Mouse (Mus musculus) hindbrain, embryonic 16.5 days (tissue): ENCODE measurements at regions not wholly inside any gene's neighbourhood (a gene's known extent, or its start where the extent isn't known, plus 50 kb on each side); places are given as distances from the start of the nearest gene placed in this dataset.

Experiments
- ATAC-seq: fragments of 200-750 bp; cut with Nextera tagmentation; 2 replicates; pipeline ENCODE4 v1.8.0; 2017; ENCODE audit warnings: moderate TSS enrichment, moderate library complexity
- H3K27ac ChIP-seq: fragments of 300-500 bp; sonication (generic); 2 replicates; pipeline ENCODE4 v1.5.1; 2014; ENCODE audit warnings: low read depth, mild to moderate bottlenecking, control low read depth, low read length, moderate library complexity
- H3K27me3 ChIP-seq: fragments of 300-500 bp; sonication (generic); replicated peaks from 2 replicates; pipeline ENCODE4 v1.6.1; 2014; ENCODE audit warnings: low read length; ENCODE audit not compliant: control insufficient read depth, insufficient read depth
- H3K36me3 ChIP-seq: fragments of 300-500 bp; sonication (generic); 2 replicates; pipeline ENCODE4 v1.6.1; 2014; ENCODE audit warnings: mild to moderate bottlenecking, low read length, moderate library complexity, mixed read lengths; ENCODE audit not compliant: control insufficient read depth, insufficient read depth
- H3K4me1 ChIP-seq: fragments of 300-500 bp; sonication (generic); 2 replicates; pipeline ENCODE4 v1.6.1; 2014; ENCODE audit warnings: low read depth, low read length; ENCODE audit not compliant: control insufficient read depth, insufficient read depth
- H3K4me2 ChIP-seq: fragments of 300-500 bp; sonication (generic); 2 replicates; pipeline ENCODE4 v1.6.1; 2014; ENCODE audit warnings: mild to moderate bottlenecking, low read length, control low read depth, moderate library complexity
- H3K4me3 ChIP-seq: fragments of 300-500 bp; sonication (generic); 2 replicates; pipeline ENCODE4 v1.5.1; 2014; ENCODE audit warnings: mild to moderate bottlenecking, low read length, control low read depth, moderate library complexity
- H3K9ac ChIP-seq: fragments of 300-500 bp; sonication (generic); 2 replicates; pipeline ENCODE4 v1.6.1; 2014; ENCODE audit warnings: low read depth, mild to moderate bottlenecking, control low read depth, low read length, moderate library complexity
- H3K9me3 ChIP-seq: fragments of 300-500 bp; sonication (generic); 2 replicates; pipeline ENCODE4 v1.6.1; 2014; ENCODE audit warnings: mild to moderate bottlenecking, low read length, moderate library complexity; ENCODE audit not compliant: control insufficient read depth
- WGBS: fragments of 180-500 bp; shearing (Covaris S2); extraction: QIAGEN DNeasy Blood & Tissue Kit; methylation state at CpG from one replicate; pipeline ENCODE4 v1.1.7; 2014; 5-methylcytosine and 5-hydroxymethylcytosine counted together

DNA sequence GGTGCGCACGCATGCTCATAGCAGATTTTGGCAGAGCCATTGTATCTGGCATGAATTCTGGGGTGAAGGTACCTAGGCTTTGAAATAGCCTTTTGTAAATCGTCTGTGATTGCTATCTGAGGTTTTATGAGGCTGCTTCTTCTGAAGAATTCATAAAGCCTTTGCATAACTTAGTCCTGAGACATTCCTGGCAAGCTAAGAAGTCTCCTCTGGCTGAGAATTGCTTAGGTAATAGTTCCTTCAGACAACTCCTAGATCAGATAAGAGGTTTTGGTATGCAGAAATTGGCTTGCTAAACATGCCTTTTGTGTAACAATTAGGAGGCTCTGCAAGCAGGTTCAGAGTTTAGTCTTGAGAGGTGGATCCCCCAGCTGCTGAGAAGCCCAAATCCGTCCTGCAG lies 82.7 kb downstream of the Pmp22 start:
- WGBS = 83% methylated on average over 4 of the region's 4 CpGs
- H3K27me3 ChIP-seq = no peaks in the 10 kb centered on the region
- H3K4me1 ChIP-seq = no peaks in the 10 kb centered on the region
- no peak overlapping the region for H3K4me3 ChIP-seq
- no peak overlapping the region for H3K9ac ChIP-seq
- H3K36me3 ChIP-seq = no peaks in the 10 kb centered on the region
- H3K27ac ChIP-seq = no peak overlapping the region
- H3K9me3 ChIP-seq = no peaks in the 10 kb centered on the region
- H3K4me2 ChIP-seq = no peak overlapping the region
- no peak for ATAC-seq

DNA sequence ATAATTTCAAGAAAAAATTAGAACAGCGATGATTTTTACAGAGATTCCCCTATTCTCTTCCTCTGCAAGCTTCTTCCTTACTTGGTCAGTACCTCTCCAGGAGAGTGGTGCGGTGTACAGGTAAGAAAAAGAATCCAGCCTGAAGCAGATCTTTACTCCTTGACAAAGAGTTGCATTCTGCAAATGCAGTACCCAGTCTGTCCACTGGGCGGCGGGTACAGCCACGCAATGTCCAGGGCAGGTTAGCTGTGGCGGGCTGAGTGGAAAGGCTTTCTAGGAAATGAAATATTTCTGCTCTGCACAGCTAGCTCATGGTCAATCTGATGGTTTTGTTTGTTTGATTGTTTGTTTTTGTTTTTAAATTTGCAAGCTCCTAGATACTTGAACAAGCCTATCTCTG lies 84.3 kb downstream of the Pmp22 start:
- Histone ChIP-seq H3K4me1 (no peaks in the 10 kb centered on the region), H3K9ac (no peak overlapping the region), H3K4me3 (no peak overlapping the region), H3K27me3 (0 out of 2 replicates have a peak, but pooled peaks cover 2% of the 10 kb centered on the region), H3K27ac (no peak overlapping the region), H3K4me2 (no peak overlapping the region), H3K36me3 (no peaks in the 10 kb centered on the region), H3K9me3 (no peaks in the 10 kb centered on the region)
- WGBS = 11% methylated on average over 6 of the region's 6 CpGs
- ATAC-seq = no peak

DNA sequence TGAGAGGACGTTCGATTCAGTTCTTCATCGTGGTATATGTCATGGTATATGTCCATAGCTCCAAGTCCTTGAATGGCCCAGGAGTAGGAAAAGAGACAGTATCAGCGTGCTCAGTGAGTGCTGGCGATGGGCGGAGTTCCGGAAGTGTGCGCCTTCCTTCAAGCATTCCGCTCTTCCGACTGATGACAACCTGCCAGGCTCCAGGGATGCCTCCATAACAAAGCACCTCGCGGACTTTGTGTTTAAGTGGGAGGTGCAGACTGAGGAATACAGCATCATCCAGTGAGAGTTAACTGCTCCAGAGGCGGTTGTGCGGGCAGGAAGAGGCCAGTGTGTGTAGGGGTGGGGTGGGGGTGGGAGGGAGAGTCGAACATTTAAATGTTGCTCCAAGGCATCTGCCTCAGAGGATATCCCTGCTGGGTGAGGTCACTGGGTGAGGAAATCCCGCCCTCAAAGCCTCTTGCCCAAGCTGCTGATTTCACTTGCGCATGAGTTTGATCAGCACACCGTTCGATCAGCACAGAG lies 85.2 kb downstream of the Pmp22 start:
- peak overlapping the region; percentile 23 for H3K4me2 ChIP-seq
- 59% methylated on average over 19 of the region's 19 CpGs for WGBS
- ATAC-seq = no peak
- H3K4me3 ChIP-seq = no peak overlapping the region
- 0 out of 2 replicates have a peak, but pooled peaks cover 2% of the 10 kb centered on the region for H3K27me3 ChIP-seq
- no peaks in the 10 kb centered on the region for H3K9me3 ChIP-seq
- H3K27ac ChIP-seq = no peak overlapping the region
- no peak overlapping the region for H3K9ac ChIP-seq
- H3K4me1 ChIP-seq = no peaks in the 10 kb centered on the region
- H3K36me3 ChIP-seq = no peaks in the 10 kb centered on the region

DNA sequence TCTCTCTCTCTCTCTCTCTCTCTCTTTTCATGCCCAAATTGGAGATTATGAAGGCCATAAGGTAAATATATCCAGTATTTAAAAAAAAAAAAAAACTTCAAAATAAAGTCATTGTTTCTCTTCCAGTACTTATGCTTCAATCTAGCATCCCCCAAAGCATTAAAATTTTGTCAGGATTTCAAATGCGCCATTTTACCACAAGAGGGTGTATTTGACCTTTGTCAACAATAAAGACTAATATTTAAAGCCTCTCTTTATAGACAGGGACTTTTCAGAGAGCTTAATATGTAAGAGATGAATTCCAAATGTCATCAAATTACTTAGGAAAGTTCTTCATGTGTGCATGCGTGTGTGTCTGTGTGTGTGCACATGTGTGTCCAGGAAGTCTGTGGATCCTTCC lies 87.2 kb downstream of the Pmp22 start:
- H3K36me3 ChIP-seq = no peaks in the 10 kb centered on the region
- no peak overlapping the region for H3K27ac ChIP-seq
- no peak overlapping the region for H3K4me3 ChIP-seq
- H3K27me3 ChIP-seq = 0 out of 2 replicates have a peak, but pooled peaks cover 2% of the 10 kb centered on the region
- no peak overlapping the region for H3K4me2 ChIP-seq
- ATAC-seq = no peak
- H3K9me3 ChIP-seq = no peaks in the 10 kb centered on the region
- WGBS = 92% methylated on average over 2 of the region's 2 CpGs
- H3K4me1 ChIP-seq = no peaks in the 10 kb centered on the region
- no peak overlapping the region for H3K9ac ChIP-seq

DNA sequence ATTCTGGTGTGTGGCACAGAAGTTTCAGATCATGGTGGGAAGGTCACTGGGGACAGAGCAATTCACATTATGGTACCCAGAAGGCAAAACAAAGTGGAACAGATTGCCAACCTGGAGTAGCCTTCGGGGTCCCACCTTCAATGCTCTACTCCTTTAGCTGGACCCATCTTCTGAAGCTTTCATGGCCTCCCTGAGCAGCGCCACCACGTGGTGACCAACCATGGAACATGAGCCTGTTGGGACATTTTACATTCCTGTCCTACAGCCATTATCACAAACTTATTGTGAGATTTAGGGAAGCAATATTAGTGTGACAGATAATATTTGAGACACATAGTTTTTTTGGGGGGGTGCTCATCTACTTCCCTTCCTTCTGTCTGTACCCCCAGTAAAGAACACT lies 88.3 kb downstream of the Pmp22 start:
- Histone ChIP-seq H3K4me2 (no peak overlapping the region), H3K27ac (no peak overlapping the region), H3K36me3 (no peaks in the 10 kb centered on the region), H3K9ac (no peak overlapping the region), H3K4me1 (no peaks in the 10 kb centered on the region), H3K4me3 (no peak overlapping the region), H3K9me3 (no peaks in the 10 kb centered on the region), H3K27me3 (0 out of 2 replicates have a peak, but pooled peaks cover 2% of the 10 kb centered on the region)
- WGBS = 59% methylated on average over 3 of the region's 3 CpGs
- ATAC-seq = no peak

DNA sequence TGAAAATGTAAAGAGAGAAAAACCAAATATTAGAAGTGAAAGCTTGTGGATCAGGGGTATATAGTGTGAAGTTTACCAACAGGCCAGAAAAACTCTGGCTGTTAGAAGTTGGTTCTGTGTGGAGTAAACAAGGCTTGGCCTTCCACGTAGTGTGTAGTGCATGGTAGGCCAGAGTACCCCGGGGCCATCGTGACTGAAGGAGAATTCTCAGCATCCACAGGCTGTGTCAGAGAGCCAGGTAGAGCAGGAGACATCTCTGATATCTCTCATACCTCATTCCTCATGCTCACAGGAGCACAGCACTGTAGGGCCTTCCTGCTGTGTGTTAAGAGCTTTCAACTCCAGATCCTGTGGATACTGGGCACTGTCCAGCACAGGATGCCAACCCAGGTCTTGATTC lies 97.7 kb downstream of the Pmp22 start:
- no peak for ATAC-seq
- Histone ChIP-seq H3K4me1 (no peaks in the 10 kb centered on the region), H3K4me2 (no peak overlapping the region), H3K36me3 (no peaks in the 10 kb centered on the region), H3K27ac (no peak overlapping the region), H3K9ac (no peak overlapping the region), H3K27me3 (no peaks in the 10 kb centered on the region), H3K9me3 (no peaks in the 10 kb centered on the region), H3K4me3 (no peak overlapping the region)
- WGBS = 95% methylated on average over 3 of the region's 3 CpGs

DNA sequence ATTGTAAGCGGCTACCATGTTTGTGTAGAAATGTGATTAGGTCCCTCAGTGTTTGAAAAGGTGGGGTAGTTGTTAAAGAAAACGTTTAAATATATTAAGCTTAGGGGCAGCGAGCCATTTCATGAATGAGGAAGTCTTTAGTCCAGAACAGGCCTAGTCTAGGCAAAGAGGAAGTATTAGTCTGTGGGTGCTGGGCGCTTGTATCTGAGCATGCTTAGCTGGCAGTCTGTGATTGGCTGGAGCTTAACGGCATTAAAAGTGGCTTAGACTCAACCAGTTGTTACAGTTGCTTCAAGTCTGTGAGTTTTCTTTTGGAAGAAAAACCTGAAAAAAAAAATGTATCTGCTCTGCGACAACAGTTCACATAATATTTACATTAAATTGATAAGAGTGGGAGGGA lies 102.0 kb downstream of the Pmp22 start:
- no peak for ATAC-seq
- no peaks in the 10 kb centered on the region for H3K36me3 ChIP-seq
- H3K27ac ChIP-seq = no peak overlapping the region
- no peaks in the 10 kb centered on the region for H3K4me1 ChIP-seq
- H3K9ac ChIP-seq = no peak overlapping the region
- H3K9me3 ChIP-seq = no peaks in the 10 kb centered on the region
- no peak overlapping the region for H3K4me3 ChIP-seq
- no peaks in the 10 kb centered on the region for H3K27me3 ChIP-seq
- H3K4me2 ChIP-seq = no peak overlapping the region
- WGBS = 92% methylated on average over 6 of the region's 6 CpGs

DNA sequence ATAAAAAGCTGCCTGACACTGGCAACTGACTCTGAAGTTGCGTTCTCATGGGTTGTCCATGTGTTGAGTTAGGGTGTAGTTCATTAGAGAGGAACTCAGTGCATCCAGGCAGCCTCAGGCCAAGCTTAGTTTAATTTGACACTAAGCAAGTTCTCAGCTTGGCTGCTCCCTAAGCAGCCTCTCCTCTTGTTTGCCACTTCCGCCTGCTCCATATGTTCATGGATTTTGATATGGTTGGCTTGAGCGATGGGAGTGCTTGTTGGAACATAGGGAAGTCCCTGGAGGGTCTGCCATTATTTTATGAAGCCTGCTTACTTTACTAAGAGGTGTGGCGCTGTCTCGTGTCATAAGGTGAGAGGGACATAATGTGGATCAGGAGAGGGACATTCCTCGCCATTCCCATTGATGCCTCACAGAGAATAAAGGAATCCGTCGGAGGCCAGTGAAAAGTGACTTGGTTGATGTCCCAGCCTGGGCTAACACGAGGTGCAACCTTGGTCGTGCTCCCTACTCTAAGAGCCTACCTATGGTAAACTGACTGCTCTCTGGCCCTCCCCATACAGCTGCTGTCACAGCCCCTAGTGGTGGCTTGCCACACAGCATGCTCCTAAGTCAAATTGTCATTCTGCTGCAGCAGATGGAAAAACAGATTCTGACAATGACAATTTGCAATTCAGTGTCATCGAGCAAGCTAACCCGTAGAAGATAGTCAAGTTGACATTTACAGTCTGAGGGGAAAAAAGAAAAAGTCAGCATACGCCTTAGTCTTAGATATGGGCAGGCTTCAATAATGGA lies 104.6 kb downstream of the Pmp22 start:
- Histone ChIP-seq H3K27ac (no peak overlapping the region), H3K36me3 (no peaks in the 10 kb centered on the region), H3K27me3 (no peaks in the 10 kb centered on the region), H3K4me2 (no peak overlapping the region), H3K4me3 (no peak overlapping the region), H3K9ac (no peak overlapping the region), H3K9me3 (no peaks in the 10 kb centered on the region), H3K4me1 (no peaks in the 10 kb centered on the region)
- 78% methylated on average over 13 of the region's 13 CpGs for WGBS
- ATAC-seq = no peak

DNA sequence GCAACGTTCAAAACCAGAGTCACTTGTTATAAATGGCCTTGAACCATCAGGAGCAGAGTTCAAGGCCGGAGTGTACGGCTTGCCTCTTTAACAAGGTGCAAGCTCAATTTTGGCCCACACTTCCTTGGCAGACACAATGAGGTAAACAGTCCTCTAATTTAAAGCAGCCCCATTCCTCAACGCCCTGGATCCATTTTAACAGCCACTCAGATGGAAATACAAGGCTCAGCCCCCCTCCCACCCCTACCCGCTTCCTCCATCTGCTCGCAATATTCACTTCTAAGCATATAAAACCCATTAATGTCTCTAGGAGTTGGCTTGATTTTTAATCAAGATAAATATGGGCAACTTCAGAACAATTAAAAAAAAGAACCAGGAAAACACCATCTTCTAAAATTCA lies 105.7 kb downstream of the Pmp22 start:
- H3K27me3 ChIP-seq = no peaks in the 10 kb centered on the region
- H3K36me3 ChIP-seq = no peaks in the 10 kb centered on the region
- no peak overlapping the region for H3K27ac ChIP-seq
- no peak overlapping the region for H3K4me3 ChIP-seq
- H3K4me2 ChIP-seq = no peak overlapping the region
- no peak for ATAC-seq
- no peak overlapping the region for H3K9ac ChIP-seq
- H3K4me1 ChIP-seq = no peaks in the 10 kb centered on the region
- 67% methylated on average over 6 of the region's 6 CpGs for WGBS
- H3K9me3 ChIP-seq = no peaks in the 10 kb centered on the region
